Mouse (Mus musculus) liver, embryonic 14.5 days (tissue): Measurements from ENCODE around the gene Plac9b.
"Not testable (repeated sequence)": the region's sequence is repeated elsewhere in the genome, so short reads cannot be mapped to it uniquely, and the experiment has no call there.

Experiments
- CTCF ChIP-seq: IDR thresholded peaks from 2 replicates; pipeline ENCODE4 v1.5.1; 2016; ENCODE audit warnings: antibody characterized with exemption, low read depth, control low read depth
- EP300 ChIP-seq: IDR thresholded peaks from 2 replicates; pipeline ENCODE4 v1.6.1; 2016; ENCODE audit warnings: antibody characterized with exemption, low read depth

DNA sequence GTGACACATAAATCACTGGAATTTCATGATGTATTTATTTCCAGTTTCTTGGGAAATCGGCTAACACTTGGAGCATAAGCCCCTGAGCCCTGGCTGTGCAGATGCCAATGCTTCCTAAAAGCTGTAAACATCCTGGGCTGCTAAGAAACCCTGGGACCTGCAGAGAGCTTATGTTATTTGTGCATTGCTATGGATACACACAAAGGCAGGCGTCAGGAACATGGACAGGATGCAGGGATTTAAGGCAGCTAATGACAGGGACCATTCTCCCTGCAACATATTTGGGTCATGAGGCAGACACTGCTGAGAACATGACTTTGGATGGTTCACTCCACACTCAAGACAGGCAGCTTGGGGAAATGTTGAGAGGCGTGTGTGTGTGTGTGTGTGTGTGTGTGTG is 15.6 kb upstream of the Plac9b start:
- not testable (repeated sequence) for TF ChIP-seq CTCF, EP300
